Mouse (Mus musculus): ENCODE data around the gene Rbm38.

DNA sequence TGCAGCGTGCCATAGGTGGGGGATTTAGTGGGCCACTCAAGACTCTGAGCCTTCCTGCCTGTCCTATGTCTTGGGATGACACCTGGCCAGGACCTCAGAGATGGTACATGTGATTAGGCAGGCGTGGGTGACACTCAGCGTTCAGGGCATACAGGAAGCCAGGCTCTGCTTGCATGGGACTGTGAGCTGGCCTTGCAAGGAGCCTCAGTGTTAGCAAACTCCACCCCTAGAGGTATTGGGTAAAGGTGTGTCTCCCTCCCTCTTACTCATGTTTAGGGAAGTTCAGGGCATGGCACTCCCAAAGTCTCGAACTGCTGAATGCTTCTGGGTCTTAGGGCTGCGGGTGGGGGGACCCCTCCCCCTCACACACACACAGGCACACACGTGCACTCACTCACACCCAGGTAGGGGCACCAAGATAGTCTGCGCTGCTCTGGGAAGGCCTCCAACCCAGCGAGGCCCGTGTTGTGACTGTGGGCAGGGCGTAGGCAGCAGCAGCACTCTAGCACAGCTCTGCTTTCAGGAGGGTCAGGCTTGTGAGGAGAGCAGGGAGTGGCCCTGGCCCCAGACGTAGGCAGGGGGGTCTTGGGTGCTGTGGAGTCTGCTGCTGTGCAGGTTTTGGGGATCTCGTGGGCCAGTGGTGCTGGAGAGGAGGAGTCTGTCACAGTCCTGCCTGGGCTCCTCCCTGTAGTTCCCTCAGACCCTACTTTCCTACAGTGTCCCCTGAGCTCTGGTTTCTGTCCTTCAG, 10.5 kb downstream of the Rbm38 start:
- TF ChIP-seq CTCF (IDR thresholded peaks at IDR 0.05; ENCODE audit: low read depth) (no peak), EP300 (IDR thresholded peaks at IDR 0.05; ENCODE audit: low read depth) (no peak)

Measured in liver, postnatal 0 days (tissue).